Mouse (Mus musculus): ENCODE measurements around the gene Ifit3. TPM values are rescaled to one million over a fixed set of nuclear protein-coding genes. Genes with fewer than 3 reads are reported as not detected.
"Not testable (repeated sequence)": the region's sequence is repeated elsewhere in the genome, so short reads cannot be mapped to it uniquely, and the experiment has no call there.

Ifit3 gene
- polyA plus RNA-seq, 1 experiment, result 16.8 TPM

DNA sequence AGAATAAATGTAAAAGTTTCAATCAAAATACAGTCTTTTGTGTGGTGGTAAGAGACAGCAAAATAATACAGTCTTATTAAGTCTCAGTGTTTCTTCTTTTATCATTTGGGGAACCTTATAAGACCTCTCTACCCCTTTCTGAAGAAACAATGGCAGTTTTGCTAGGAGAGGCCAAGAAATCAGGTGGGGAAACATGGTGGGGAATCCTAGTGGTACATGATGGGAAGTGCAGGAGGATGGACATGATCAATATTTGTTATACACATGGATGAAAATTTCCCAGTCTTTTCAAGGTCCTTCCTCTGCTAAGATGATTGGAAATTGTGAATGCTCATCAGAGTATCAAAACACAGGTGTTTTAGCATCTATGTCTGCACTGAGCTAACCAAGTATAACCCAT, 5.6 kb downstream of the Ifit3 start:
- H3K4me1 ChIP-seq (ENCODE audit: control insufficient read depth, insufficient read depth, low read length), result peaks cover 3% of the 10 kb centered on the region; the same call in 1 of the 2 replicates
- H3K27ac ChIP-seq (ENCODE audit: insufficient read depth, low read depth, low read length), result no peak overlapping the region
- no peaks in the 10 kb centered on the region for H3K36me3 ChIP-seq (ENCODE audit: control insufficient read depth, insufficient read depth, low read length)
- no peaks in the 10 kb centered on the region for H3K27me3 ChIP-seq (replicated peaks; ENCODE audit: control insufficient read depth, insufficient read depth, low read length)
- DNase-seq, result no peak
- no peak overlapping the region for H3K4me3 ChIP-seq (ENCODE audit: insufficient read depth, low read depth, low read length)
- TF ChIP-seq POLR2A (IDR thresholded peaks at IDR 0.05; ENCODE audit: low read depth, low read length), result no peak

DNA sequence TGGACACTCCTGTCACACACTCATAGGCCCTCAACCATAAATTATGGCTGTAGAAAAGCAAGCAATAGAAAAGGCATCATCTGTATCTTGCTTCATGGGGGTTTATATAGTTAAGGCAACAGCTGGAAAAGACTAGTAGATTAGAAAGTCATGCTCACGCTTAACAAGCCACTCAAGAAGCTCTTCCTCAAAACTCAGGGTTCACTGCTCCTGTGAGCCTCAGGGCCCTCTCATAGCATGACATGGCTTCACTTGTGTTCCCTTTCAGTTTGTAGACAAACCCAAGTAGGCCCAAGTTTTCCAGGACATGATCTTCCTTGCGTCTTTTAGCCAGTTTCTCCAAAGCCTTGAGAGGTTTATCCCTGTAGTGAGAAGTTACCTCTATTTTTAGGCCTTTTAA, 10.1 kb downstream of the Ifit3 start:
- DNase-seq, result no peak
- Histone ChIP-seq H3K27me3 (replicated peaks; ENCODE audit: control insufficient read depth, insufficient read depth, low read length) (no peaks in the 10 kb centered on the region), H3K4me1 (ENCODE audit: control insufficient read depth, insufficient read depth, low read length) (peaks cover 2% of the 10 kb centered on the region; the same call in 1 of the 2 replicates), H3K36me3 (ENCODE audit: control insufficient read depth, insufficient read depth, low read length) (no peaks in the 10 kb centered on the region), H3K4me3 (ENCODE audit: insufficient read depth, low read depth, low read length) (no peak overlapping the region), H3K27ac (ENCODE audit: insufficient read depth, low read depth, low read length) (no peak overlapping the region)
- 92% methylated on average over 2 of the region's 2 CpGs for WGBS
- TF ChIP-seq CTCF (conservative IDR thresholded peaks at IDR 0.05; ENCODE audit: insufficient read depth, insufficient read length, low read depth, low read length) (no peak), POLR2A (IDR thresholded peaks at IDR 0.05; ENCODE audit: low read depth, low read length) (no peak)

DNA sequence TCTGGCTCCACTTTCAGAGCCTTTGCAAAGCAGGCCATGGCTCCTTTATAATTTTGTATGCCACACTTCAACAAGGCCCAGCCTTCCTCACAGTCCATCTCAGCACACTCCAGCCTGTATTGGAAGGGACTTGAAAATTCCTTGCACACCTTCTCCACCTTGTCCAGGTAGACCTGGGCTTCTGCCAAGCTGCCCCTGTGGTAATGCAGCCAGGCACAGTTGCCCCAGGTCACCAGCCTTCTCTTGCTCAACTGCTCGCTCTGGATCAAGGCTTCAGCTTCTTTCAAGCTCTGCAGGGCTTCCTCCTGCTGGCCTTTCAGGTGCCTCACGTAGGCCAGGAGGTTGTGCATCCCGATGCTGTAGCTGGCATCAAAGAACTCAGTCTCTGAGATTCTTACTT, 11.2 kb downstream of the Ifit3 start:
- 77% methylated on average over 3 of the region's 3 CpGs for WGBS
- not testable (repeated sequence) for H3K36me3 ChIP-seq (ENCODE audit: control insufficient read depth, insufficient read depth, low read length); H3K27me3 ChIP-seq (replicated peaks; ENCODE audit: control insufficient read depth, insufficient read depth, low read length); H3K4me1 ChIP-seq (ENCODE audit: control insufficient read depth, insufficient read depth, low read length); H3K27ac ChIP-seq (ENCODE audit: insufficient read depth, low read depth, low read length); DNase-seq; H3K4me3 ChIP-seq (ENCODE audit: insufficient read depth, low read depth, low read length)

DNA sequence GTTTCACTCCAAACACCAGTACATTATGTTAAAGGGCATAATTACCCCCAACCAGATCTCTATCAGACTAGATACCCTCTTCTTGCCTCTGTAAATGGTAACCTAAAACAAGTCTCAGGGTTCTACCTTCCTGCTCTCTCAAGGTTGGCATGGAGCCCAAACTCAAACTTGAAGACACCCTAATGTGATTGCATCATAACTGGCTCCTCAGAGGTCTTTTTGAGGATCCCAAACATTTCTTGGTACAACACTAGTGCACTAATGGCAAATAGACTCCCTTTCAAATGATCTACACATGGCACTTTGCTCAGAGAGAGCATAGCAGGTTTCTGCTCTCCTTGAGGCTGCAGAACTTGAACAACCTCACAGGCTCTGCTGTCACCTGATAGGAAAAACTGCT, 13.5 kb downstream of the Ifit3 start:
- no peak for DNase-seq
- no peak overlapping the region for H3K4me3 ChIP-seq (ENCODE audit: insufficient read depth, low read depth, low read length)
- TF ChIP-seq POLR2A (IDR thresholded peaks at IDR 0.05; ENCODE audit: low read depth, low read length) (no peak), CTCF (conservative IDR thresholded peaks at IDR 0.05; ENCODE audit: insufficient read depth, insufficient read length, low read depth, low read length) (no peak)
- peaks cover 4% of the 10 kb centered on the region; the same call in 1 of the 2 replicates for H3K4me1 ChIP-seq (ENCODE audit: control insufficient read depth, insufficient read depth, low read length)
- no peaks in the 10 kb centered on the region for H3K36me3 ChIP-seq (ENCODE audit: control insufficient read depth, insufficient read depth, low read length)
- H3K27ac ChIP-seq (ENCODE audit: insufficient read depth, low read depth, low read length), result no peak overlapping the region
- H3K27me3 ChIP-seq (replicated peaks; ENCODE audit: control insufficient read depth, insufficient read depth, low read length), result no peaks in the 10 kb centered on the region

DNA sequence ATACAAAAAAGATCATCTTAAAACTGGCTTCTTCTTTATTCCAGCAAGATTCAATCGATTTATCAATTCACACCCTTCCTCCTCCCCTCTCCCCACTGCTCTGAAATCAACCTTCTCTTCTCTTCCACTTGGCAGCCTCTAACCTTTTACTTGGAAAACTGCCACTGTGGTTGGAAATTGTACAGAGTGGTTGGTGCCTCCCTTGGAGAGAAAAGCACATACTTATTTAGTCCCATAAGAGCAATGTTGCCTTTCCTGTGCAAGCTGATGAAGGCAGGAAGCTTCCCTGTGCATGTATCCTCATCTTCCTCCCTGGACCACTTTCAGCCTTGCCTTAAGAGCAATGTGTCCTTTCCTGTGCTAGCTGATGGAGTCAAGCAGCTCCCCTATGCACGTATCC, 15.0 kb downstream of the Ifit3 start:
- Histone ChIP-seq H3K27ac (ENCODE audit: insufficient read depth, low read depth, low read length) (no peak overlapping the region), H3K27me3 (replicated peaks; ENCODE audit: control insufficient read depth, insufficient read depth, low read length) (no peaks in the 10 kb centered on the region), H3K4me1 (ENCODE audit: control insufficient read depth, insufficient read depth, low read length) (peaks cover 4% of the 10 kb centered on the region; the same call in 1 of the 2 replicates), H3K36me3 (ENCODE audit: control insufficient read depth, insufficient read depth, low read length) (no peaks in the 10 kb centered on the region), H3K4me3 (ENCODE audit: insufficient read depth, low read depth, low read length) (no peak overlapping the region)
- DNase-seq, result peak; percentile 86
- TF ChIP-seq CTCF (conservative IDR thresholded peaks at IDR 0.05; ENCODE audit: insufficient read depth, insufficient read length, low read depth, low read length) (no peak), POLR2A (IDR thresholded peaks at IDR 0.05; ENCODE audit: low read depth, low read length) (no peak)
- WGBS, result 65% methylated on average over 2 of the region's 2 CpGs

DNA sequence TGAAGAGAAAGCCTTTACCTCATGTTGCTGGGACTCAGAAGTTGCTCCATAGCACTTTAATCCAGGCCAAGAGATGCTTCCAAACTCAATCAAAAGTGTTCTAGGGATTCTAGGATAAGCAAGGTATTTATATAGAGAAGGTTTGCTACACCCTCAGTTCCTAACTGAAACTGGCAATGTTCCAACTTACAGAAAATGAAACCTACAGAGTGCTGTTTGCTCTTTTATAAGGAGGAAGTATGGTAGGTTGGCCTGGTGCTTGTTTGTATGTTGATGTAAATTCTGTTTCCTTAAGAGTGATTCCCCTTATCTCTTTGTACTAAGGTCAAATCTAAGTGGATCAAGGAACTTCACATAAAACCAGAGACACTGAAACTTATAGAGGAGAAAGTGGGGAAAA, 15.9 kb downstream of the Ifit3 start:
- not testable (repeated sequence) for H3K4me3 ChIP-seq (ENCODE audit: insufficient read depth, low read depth, low read length); H3K27me3 ChIP-seq (replicated peaks; ENCODE audit: control insufficient read depth, insufficient read depth, low read length); H3K36me3 ChIP-seq (ENCODE audit: control insufficient read depth, insufficient read depth, low read length); H3K4me1 ChIP-seq (ENCODE audit: control insufficient read depth, insufficient read depth, low read length); H3K27ac ChIP-seq (ENCODE audit: insufficient read depth, low read depth, low read length)
- peak; percentile 34 for DNase-seq

DNA sequence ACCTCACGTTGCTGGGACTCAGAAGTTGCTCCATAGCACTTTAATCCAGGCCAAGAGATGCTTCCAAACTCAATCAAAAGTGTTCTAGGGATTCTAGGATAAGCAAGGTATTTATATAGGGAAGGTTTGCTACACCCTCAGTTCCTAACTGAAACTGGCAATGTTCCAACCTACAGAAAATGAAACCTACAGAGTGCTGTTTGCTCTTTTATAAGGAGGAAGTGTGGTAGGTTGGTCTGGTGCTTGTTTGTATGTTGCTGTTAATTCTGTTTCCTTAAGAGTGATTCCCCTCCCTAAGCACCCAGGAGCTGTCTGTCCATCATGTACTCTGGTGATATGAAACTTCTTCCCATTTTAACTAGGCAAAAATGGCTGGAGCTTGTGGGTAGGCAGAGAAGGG, 18.6 kb downstream of the Ifit3 start, which contains the start of gene Ifit1bl1:
TSS of gene Ifit1bl1 (minus strand) at position 69 of the 400 bp plus-strand sequence.
- H3K27ac ChIP-seq (ENCODE audit: insufficient read depth, low read depth, low read length); H3K27me3 ChIP-seq (replicated peaks; ENCODE audit: control insufficient read depth, insufficient read depth, low read length); H3K36me3 ChIP-seq (ENCODE audit: control insufficient read depth, insufficient read depth, low read length); H3K4me3 ChIP-seq (ENCODE audit: insufficient read depth, low read depth, low read length); DNase-seq; H3K4me1 ChIP-seq (ENCODE audit: control insufficient read depth, insufficient read depth, low read length): not testable (repeated sequence)
- WGBS, result 74% methylated on average over 1 of the region's 1 CpGs

DNA sequence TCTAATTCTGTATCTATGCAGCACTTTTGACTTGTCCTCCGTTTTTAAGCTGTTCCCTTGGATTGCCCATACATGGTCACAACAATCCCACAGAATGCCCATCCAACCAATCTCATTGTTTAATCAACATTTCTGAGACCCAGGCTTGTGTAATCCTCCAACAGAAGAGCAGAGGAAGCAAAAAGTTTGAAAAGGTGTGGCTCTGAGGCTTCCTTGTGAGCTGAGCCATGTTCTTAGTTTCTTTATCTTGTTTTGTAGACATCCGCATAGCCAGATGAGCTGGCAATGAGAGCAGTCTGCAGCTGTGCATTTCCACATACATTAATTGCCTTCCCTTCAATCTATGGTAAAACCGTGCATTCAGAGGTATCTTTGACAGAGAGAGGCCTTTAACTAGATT, 22.1 kb downstream of the Ifit3 start:
- DNase-seq, result no peak
- WGBS, result 99% methylated on average over 3 of the region's 3 CpGs
- no peak for TF ChIP-seq POLR2A (IDR thresholded peaks at IDR 0.05; ENCODE audit: low read depth, low read length)
- no peak for TF ChIP-seq CTCF (conservative IDR thresholded peaks at IDR 0.05; ENCODE audit: insufficient read depth, insufficient read length, low read depth, low read length)
- H3K4me1 ChIP-seq (ENCODE audit: control insufficient read depth, insufficient read depth, low read length), result peaks cover 3% of the 10 kb centered on the region; the same call in 1 of the 2 replicates
- no peaks in the 10 kb centered on the region; the same call in 1 of the 2 replicates for H3K27me3 ChIP-seq (replicated peaks; ENCODE audit: control insufficient read depth, insufficient read depth, low read length)
- no peak overlapping the region for H3K4me3 ChIP-seq (ENCODE audit: insufficient read depth, low read depth, low read length)
- no peaks in the 10 kb centered on the region for H3K36me3 ChIP-seq (ENCODE audit: control insufficient read depth, insufficient read depth, low read length)
- H3K27ac ChIP-seq (ENCODE audit: insufficient read depth, low read depth, low read length), result no peak overlapping the region

DNA sequence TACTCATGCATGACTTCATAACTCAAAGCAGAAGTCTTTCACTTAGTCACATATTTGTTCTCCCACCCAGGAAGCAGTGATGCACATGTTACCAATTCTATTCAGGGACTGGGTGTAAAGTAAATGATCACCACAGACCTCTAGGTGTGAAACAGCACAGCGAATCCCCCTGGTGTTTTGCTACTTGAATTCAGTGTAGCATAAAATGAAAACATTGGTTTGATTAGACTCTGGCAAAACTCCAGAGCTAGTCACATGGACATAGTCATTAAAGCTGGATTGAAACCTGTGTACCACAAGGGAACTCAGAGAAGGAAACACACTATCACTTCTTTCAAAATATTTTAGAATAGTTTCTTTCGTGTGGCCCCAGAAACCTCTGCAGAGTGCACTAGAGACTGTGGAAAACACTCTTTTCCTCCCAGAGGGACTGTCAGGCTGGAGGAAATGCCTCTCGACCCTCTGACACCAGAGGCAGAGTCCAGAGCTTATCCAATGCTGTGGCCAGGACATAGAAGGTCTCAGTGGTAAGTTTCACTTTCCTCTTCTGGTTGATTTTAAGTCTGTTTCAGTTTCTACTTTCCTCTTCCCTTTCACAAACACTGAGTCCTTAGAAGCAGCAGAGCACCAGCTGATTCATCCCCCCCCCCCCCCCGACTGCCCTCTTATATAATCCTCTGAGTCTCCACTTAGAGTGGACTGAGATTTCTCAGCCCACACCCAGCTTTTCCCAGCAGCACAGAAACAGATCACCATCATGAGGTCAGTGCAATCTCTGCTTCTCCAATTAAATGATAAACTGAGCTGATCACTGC, 24.1 kb downstream of the Ifit3 start, which contains the start of gene Ifit3b:
TSS of gene Ifit3b (plus strand) at position 734 of the 815 bp plus-strand sequence.
- Histone ChIP-seq H3K27ac (ENCODE audit: insufficient read depth, low read depth, low read length) (peak within 1 kb of the TSS; percentile 99), H3K4me3 (ENCODE audit: insufficient read depth, low read depth, low read length) (peak within 1 kb of the TSS; percentile 31; the same call in 1 of the 2 replicates)
- not testable (repeated sequence) for H3K27me3 ChIP-seq (replicated peaks; ENCODE audit: control insufficient read depth, insufficient read depth, low read length); H3K36me3 ChIP-seq (ENCODE audit: control insufficient read depth, insufficient read depth, low read length); H3K4me1 ChIP-seq (ENCODE audit: control insufficient read depth, insufficient read depth, low read length)
- peak; percentile 82 for DNase-seq
- 5% methylated on average over 4 of the region's 4 CpGs for WGBS

DNA sequence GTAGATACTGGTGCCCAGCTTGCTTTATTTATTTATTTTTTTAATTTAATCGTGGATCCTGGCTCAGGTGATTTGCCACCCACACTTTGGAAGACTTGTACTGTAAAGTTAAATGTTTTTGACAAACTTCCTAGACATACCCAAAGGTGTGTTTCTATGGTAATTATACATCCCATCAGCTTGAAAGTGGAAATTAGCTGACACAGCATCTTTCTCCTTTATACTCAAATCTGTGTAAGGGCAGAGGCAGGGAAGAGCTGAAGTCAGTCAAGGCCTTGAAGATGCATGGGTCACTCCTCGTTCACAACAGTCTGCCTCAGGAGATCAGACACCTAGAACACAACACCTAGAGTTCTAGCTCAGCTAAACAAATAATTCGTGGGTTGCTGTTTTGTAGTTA, 26.8 kb downstream of the Ifit3 start:
- not testable (repeated sequence) for H3K27me3 ChIP-seq (replicated peaks; ENCODE audit: control insufficient read depth, insufficient read depth, low read length); DNase-seq; H3K4me3 ChIP-seq (ENCODE audit: insufficient read depth, low read depth, low read length); H3K4me1 ChIP-seq (ENCODE audit: control insufficient read depth, insufficient read depth, low read length); H3K36me3 ChIP-seq (ENCODE audit: control insufficient read depth, insufficient read depth, low read length); H3K27ac ChIP-seq (ENCODE audit: insufficient read depth, low read depth, low read length)
- WGBS, result 90% methylated on average over 3 of the region's 3 CpGs

Measured in kidney, adult 2 months (tissue).